Mouse (Mus musculus) liver, embryonic 13.5 days (tissue): ENCODE measurements around the gene Nipbl. TPM values are rescaled to one million over a fixed set of nuclear protein-coding genes. Genes with fewer than 3 reads are reported as not detected.

Source experiments
- ATAC-seq: fragments of 200-750 bp; cut with Nextera tagmentation; 2 replicates; pipeline ENCODE4 v1.8.0; 2017; ENCODE audit warnings: low read depth, mild to moderate bottlenecking, moderate number of reproducible peaks, moderate library complexity
- DNase-seq: peaks from one replicate; pipeline ENCODE4 v3.0.0; 2022
- H3K27ac ChIP-seq: fragments of 300-500 bp; sonication (generic); 2 replicates; pipeline ENCODE4 v1.5.1; 2015; ENCODE audit warnings: moderate library complexity, mild to moderate bottlenecking, inconsistent platforms
- H3K27me3 ChIP-seq: fragments of 300-500 bp; sonication (generic); 2 replicates; pipeline ENCODE4 v1.6.1; 2015; ENCODE audit warnings: mild to moderate bottlenecking, inconsistent platforms
- H3K36me3 ChIP-seq: fragments of 300-500 bp; sonication (generic); 2 replicates; pipeline ENCODE4 v1.6.1; 2015; ENCODE audit warnings: mild to moderate bottlenecking, inconsistent platforms
- H3K4me1 ChIP-seq: fragments of 300-500 bp; sonication (generic); replicated peaks from 2 replicates; pipeline ENCODE4 v1.6.1; 2015; ENCODE audit warnings: inconsistent platforms
- H3K4me2 ChIP-seq: fragments of 300-500 bp; sonication (generic); 2 replicates; pipeline ENCODE4 v1.6.1; 2015; ENCODE audit warnings: inconsistent platforms, mild to moderate bottlenecking, moderate library complexity
- H3K4me3 ChIP-seq: fragments of 300-500 bp; sonication (generic); replicated peaks from 2 replicates; pipeline ENCODE4 v1.5.1; 2015; ENCODE audit warnings: mild to moderate bottlenecking, inconsistent platforms
- H3K9ac ChIP-seq: fragments of 300-500 bp; sonication (generic); 2 replicates; pipeline ENCODE4 v1.6.1; 2015; ENCODE audit warnings: mild to moderate bottlenecking, inconsistent platforms
- H3K9me3 ChIP-seq: fragments of 300-500 bp; sonication (generic); replicated peaks from 2 replicates; pipeline ENCODE4 v1.6.1; 2016; ENCODE audit warnings: inconsistent platforms
- WGBS: fragments of 180-500 bp; shearing (Covaris S2); methylation state at CpG from one replicate; pipeline ENCODE4 v1.1.7; 2015; ENCODE audit not compliant: insufficient replicate concordance; 5-methylcytosine and 5-hydroxymethylcytosine counted together
- polyA plus RNA-seq: library from polyadenylated mRNA; unstranded; fragments of >200 nt; fragmentation: Nextera tagmentation; extraction: Ambion mirVana; gene quantifications from 2 replicates; pipeline ENCODE4 v1.2.1, GENCODE M21; 2015

Gene Nipbl
- polyA plus RNA-seq, 1 experiment from 2014 or later: 6.7 TPM

- Histone ChIP-seq H3K9me3 (no peaks in the 10 kb centered on the region), H3K4me2 (peak overlapping the region; percentile 95), H3K4me1 (peaks cover 32% of the 10 kb centered on the region), H3K9ac (peak overlapping the region; percentile 99), H3K4me3 (peak overlapping the region; percentile 97), H3K27ac (peak overlapping the region; percentile 99), H3K36me3 (no peaks in the 10 kb centered on the region), H3K27me3 (no peaks in the 10 kb centered on the region)
- DNase-seq (peak; percentile 42), ATAC-seq (no peak)
- WGBS: 5% methylated on average over 6 of the region's 6 CpGs
These were observed 2.2 kb upstream of the Nipbl start for GRCm38 (mm10) chr15:8446435-8446834.

GRCm38 (mm10) chr15:8445951-8446419, 1.7 kb upstream of the Nipbl start:
- Histone ChIP-seq H3K4me1 (peaks cover 34% of the 10 kb centered on the region), H3K9me3 (no peaks in the 10 kb centered on the region), H3K4me3 (peak overlapping the region; percentile 97), H3K27me3 (no peaks in the 10 kb centered on the region), H3K36me3 (no peaks in the 10 kb centered on the region), H3K4me2 (peak overlapping the region; percentile 95), H3K9ac (peak overlapping the region; percentile 99), H3K27ac (peak overlapping the region; percentile 99)
- ATAC-seq (peak; percentile 10; the same call in 1 of the 2 replicates), DNase-seq (peak; percentile 48)
- WGBS: under 1% methylated on average over 19 of the region's 19 CpGs

GRCm38 (mm10) chr15:8444890-8445597, 781 bp upstream of the Nipbl start:
- DNase-seq (peak; percentile 81), ATAC-seq (peak; percentile 73)
- peak overlapping the region; percentile 95 for H3K4me2 ChIP-seq
- H3K27ac ChIP-seq: peak overlapping the region; percentile 99
- no peaks in the 10 kb centered on the region for H3K27me3 ChIP-seq
- peak overlapping the region; percentile 97 for H3K4me3 ChIP-seq
- peaks cover 34% of the 10 kb centered on the region for H3K4me1 ChIP-seq
- WGBS: under 1% methylated on average over 57 of the region's 57 CpGs
- peak overlapping the region; percentile 99 for H3K9ac ChIP-seq
- no peaks in the 10 kb centered on the region for H3K36me3 ChIP-seq
- H3K9me3 ChIP-seq: no peaks in the 10 kb centered on the region

- Histone ChIP-seq H3K27me3 (no peaks in the 10 kb centered on the region), H3K9ac (peak overlapping the region; percentile 99), H3K36me3 (no peaks in the 10 kb centered on the region), H3K4me2 (peak overlapping the region; percentile 95), H3K9me3 (no peaks in the 10 kb centered on the region), H3K27ac (peak overlapping the region; percentile 99), H3K4me3 (peak overlapping the region; percentile 97), H3K4me1 (peaks cover 34% of the 10 kb centered on the region)
- WGBS: under 1% methylated on average over 40 of the region's 40 CpGs
- DNase-seq (peak; percentile 61), ATAC-seq (peak; percentile 45)
These were observed 916 bp downstream of the Nipbl start for GRCm38 (mm10) chr15:8443168-8443925.

GRCm38 (mm10) chr15:8442761-8443160, 1.5 kb downstream of the Nipbl start:
- H3K36me3 ChIP-seq: no peaks in the 10 kb centered on the region
- peak overlapping the region; percentile 97 for H3K4me3 ChIP-seq
- WGBS: 1% methylated on average over 6 of the region's 6 CpGs
- H3K27me3 ChIP-seq: no peaks in the 10 kb centered on the region
- ATAC-seq (peak; percentile 59), DNase-seq (peak; percentile 34)
- H3K9ac ChIP-seq: peak overlapping the region; percentile 99
- H3K27ac ChIP-seq: peak overlapping the region; percentile 99
- H3K9me3 ChIP-seq: no peaks in the 10 kb centered on the region
- peak overlapping the region; percentile 95 for H3K4me2 ChIP-seq
- H3K4me1 ChIP-seq: peaks cover 37% of the 10 kb centered on the region

GRCm38 (mm10) chr15:8442156-8442555, 2.1 kb downstream of the Nipbl start:
- DNase-seq (peak; percentile 28), ATAC-seq (no peak)
- Histone ChIP-seq H3K4me1 (peaks cover 34% of the 10 kb centered on the region), H3K4me3 (peak overlapping the region; percentile 97), H3K9ac (peak overlapping the region; percentile 99), H3K36me3 (no peaks in the 10 kb centered on the region), H3K4me2 (peak overlapping the region; percentile 95), H3K9me3 (no peaks in the 10 kb centered on the region), H3K27me3 (no peaks in the 10 kb centered on the region), H3K27ac (peak overlapping the region; percentile 99)
- 7% methylated on average over 11 of the region's 11 CpGs for WGBS

- H3K4me3 ChIP-seq: no peak overlapping the region
- H3K27me3 ChIP-seq: no peaks in the 10 kb centered on the region
- H3K9ac ChIP-seq: no peak overlapping the region
- no peaks in the 10 kb centered on the region for H3K36me3 ChIP-seq
- H3K27ac ChIP-seq: no peak overlapping the region
- ATAC-seq: no peak
- 51% methylated on average over 2 of the region's 2 CpGs for WGBS
- peaks cover 25% of the 10 kb centered on the region for H3K4me1 ChIP-seq
- DNase-seq: no peak
- H3K4me2 ChIP-seq: no peak overlapping the region
- no peaks in the 10 kb centered on the region for H3K9me3 ChIP-seq
These were observed 10.9 kb downstream of the Nipbl start for GRCm38 (mm10) chr15:8433239-8433947.

GRCm38 (mm10) chr15:8432534-8432933, 11.7 kb downstream of the Nipbl start:
- 64% methylated on average over 2 of the region's 2 CpGs for WGBS
- H3K27ac ChIP-seq: no peak overlapping the region

GRCm38 (mm10) chr15:8429502-8429901, 14.8 kb downstream of the Nipbl start:
- ATAC-seq (no peak), DNase-seq (no peak)
- Histone ChIP-seq H3K36me3 (no peaks in the 10 kb centered on the region), H3K9ac (no peak overlapping the region), H3K9me3 (no peaks in the 10 kb centered on the region), H3K4me3 (no peak overlapping the region), H3K27me3 (no peaks in the 10 kb centered on the region), H3K4me1 (peaks cover 16% of the 10 kb centered on the region), H3K4me2 (no peak overlapping the region), H3K27ac (no peak overlapping the region)
- WGBS: 70% methylated on average over 5 of the region's 5 CpGs

More at GRCm38 (mm10) chr15:8432534-8432933, 11.7 kb downstream of the Nipbl start:
- Histone ChIP-seq H3K27me3 (no peaks in the 10 kb centered on the region), H3K4me3 (no peak overlapping the region), H3K9me3 (no peaks in the 10 kb centered on the region), H3K9ac (no peak overlapping the region), H3K4me2 (no peak overlapping the region), H3K36me3 (no peaks in the 10 kb centered on the region), H3K4me1 (peaks cover 17% of the 10 kb centered on the region)
- DNase-seq (no peak), ATAC-seq (no peak)

- no peak overlapping the region for H3K9ac ChIP-seq
- peaks cover 34% of the 10 kb centered on the region for H3K4me1 ChIP-seq
- no peak overlapping the region for H3K4me2 ChIP-seq
- no peaks in the 10 kb centered on the region for H3K27me3 ChIP-seq
- 12% methylated on average over 6 of the region's 6 CpGs for WGBS
- no peaks in the 10 kb centered on the region for H3K36me3 ChIP-seq
- H3K9me3 ChIP-seq: no peaks in the 10 kb centered on the region
- DNase-seq: no peak
- H3K27ac ChIP-seq: no peak overlapping the region
- ATAC-seq: peak; percentile 78
- no peak overlapping the region for H3K4me3 ChIP-seq
These were observed 23.4 kb downstream of the Nipbl start for GRCm38 (mm10) chr15:8420909-8421308.
